Mouse (Mus musculus) E14TG2a.4 (cell line): ENCODE measurements around the gene Gxylt2.

Source experiments
- H3K27me3 ChIP-seq: 2 replicates; pipeline ENCODE4 v1.6.1; 2014; ENCODE audit warnings: low read length, control low read depth; ENCODE audit not compliant: insufficient read depth
- H3K36me3 ChIP-seq: 2 replicates; pipeline ENCODE4 v1.6.1; 2014; ENCODE audit warnings: low read length, control low read depth; ENCODE audit not compliant: insufficient read depth
- H3K4me1 ChIP-seq: replicated peaks from 2 replicates; pipeline ENCODE4 v1.6.1; 2014; ENCODE audit warnings: low read depth, low read length, control low read depth
- H3K4me3 ChIP-seq: replicated peaks from 2 replicates; pipeline ENCODE4 v1.5.1; 2014; ENCODE audit warnings: mild to moderate bottlenecking, low read length
- H3K9me3 ChIP-seq: 2 replicates; pipeline ENCODE4 v1.6.1; 2014; ENCODE audit warnings: low read length, control low read depth
- CTCF ChIP-seq: conservative IDR thresholded peaks from 2 replicates; pipeline ENCODE4 v1.5.1; 2014; ENCODE audit warnings: low read length
- NANOG ChIP-seq: IDR thresholded peaks from 2 replicates; pipeline ENCODE4 v1.6.1; 2014; ENCODE audit warnings: borderline replicate concordance, low read length, mixed read lengths
- POU5F1 ChIP-seq: IDR thresholded peaks from 2 replicates; pipeline ENCODE4 v1.6.1; 2014; ENCODE audit warnings: low read length, borderline replicate concordance

Gxylt2 gene

DNA sequence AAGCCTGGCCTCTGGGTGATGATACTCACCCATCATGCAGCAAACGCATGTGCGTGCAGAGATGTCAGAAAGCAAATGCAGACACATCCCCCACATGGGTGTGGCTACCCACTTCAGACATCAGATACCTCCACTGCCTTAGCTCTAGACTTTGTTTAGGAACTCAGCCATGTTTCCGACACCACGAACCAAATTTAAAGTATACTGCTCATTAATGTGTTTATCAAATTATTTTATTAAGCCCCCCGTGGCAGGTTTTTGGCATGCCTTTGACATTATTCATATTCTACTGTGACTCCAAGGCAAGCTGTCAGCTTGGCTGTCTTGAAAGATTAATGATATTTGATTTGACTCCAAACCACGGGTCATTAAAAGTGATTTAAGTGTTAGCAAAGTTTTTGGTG, 15.6 kb downstream of the Gxylt2 start:
- Histone ChIP-seq H3K4me3 (no peak overlapping the region), H3K9me3 (0 out of 2 replicates have a peak, but pooled peaks cover 3% of the 10 kb centered on the region), H3K36me3 (no peaks in the 10 kb centered on the region), H3K27me3 (no peaks in the 10 kb centered on the region), H3K4me1 (no peaks in the 10 kb centered on the region)
- TF ChIP-seq CTCF: no peak
- no peak for TF ChIP-seq POU5F1
- TF ChIP-seq NANOG: no peak

DNA sequence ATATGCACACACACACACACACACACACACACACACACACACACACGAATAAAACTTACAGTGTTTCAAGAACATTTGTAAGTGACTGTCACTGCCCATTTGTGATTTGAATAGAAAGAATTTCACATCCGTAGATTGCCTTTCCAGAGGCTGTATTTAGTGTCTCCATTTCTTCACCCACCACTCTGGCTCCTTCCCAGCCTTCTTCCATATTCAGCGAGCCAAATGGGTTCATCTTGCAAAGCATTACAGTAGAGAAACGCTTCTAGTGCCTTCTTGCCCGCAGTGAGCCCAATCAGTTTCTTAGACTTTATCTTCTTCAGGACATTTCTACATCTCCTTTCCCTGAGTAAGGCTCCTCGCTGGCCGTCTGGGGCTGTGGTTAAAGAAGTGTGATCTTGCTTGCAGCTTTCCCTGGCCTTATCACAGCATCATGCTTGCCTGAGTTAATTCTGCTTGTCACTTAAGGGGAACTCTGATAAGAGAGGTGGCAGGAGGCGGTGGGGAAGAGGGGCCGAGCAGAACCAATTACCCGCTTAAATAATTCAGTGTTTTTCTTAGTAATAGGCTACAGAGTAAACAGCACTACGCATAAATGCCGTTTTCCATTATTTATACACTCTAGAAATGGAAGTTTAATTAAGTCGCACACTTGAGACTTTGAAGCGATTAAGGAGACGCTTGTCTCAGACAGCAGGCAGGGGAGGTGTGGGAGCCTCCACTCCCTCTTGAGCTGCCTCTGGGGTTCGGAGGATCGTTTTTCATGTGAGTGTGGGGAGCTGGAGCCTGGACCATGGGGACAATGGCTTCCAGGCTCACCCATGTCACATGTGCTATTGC, 16.6 kb downstream of the Gxylt2 start:
- H3K9me3 ChIP-seq: 0 out of 2 replicates have a peak, but pooled peaks cover 3% of the 10 kb centered on the region
- no peaks in the 10 kb centered on the region for H3K36me3 ChIP-seq
- no peaks in the 10 kb centered on the region for H3K4me1 ChIP-seq
- TF ChIP-seq NANOG (no peak), POU5F1 (no peak), CTCF (no peak)
- no peaks in the 10 kb centered on the region for H3K27me3 ChIP-seq
- H3K4me3 ChIP-seq: no peak overlapping the region

DNA sequence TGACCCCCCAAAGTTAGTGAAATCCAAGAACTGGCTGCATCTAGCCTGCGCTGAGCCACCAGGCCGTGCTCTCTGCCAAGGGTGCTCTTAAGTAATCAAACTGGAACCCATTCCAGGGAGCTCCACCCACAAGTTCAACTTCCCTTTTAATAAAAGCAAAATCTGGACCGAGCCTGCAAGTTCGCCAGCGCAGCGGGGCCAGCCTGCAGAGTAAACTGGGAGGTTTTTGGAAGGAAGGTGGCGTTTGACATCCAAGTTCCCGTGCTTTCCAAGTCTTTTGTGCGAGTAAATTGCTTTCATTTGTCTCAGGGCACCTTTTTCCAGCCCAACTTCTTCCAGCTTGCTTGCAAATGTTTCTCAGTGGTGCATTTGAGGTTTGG, 27.5 kb downstream of the Gxylt2 start:
- peaks cover 10% of the 10 kb centered on the region; the same call in 1 of the 2 replicates for H3K9me3 ChIP-seq
- H3K4me1 ChIP-seq: no peaks in the 10 kb centered on the region
- H3K36me3 ChIP-seq: no peaks in the 10 kb centered on the region
- TF ChIP-seq CTCF: no peak
- TF ChIP-seq NANOG: no peak
- no peak for TF ChIP-seq POU5F1
- no peaks in the 10 kb centered on the region for H3K27me3 ChIP-seq
- no peak overlapping the region for H3K4me3 ChIP-seq

DNA sequence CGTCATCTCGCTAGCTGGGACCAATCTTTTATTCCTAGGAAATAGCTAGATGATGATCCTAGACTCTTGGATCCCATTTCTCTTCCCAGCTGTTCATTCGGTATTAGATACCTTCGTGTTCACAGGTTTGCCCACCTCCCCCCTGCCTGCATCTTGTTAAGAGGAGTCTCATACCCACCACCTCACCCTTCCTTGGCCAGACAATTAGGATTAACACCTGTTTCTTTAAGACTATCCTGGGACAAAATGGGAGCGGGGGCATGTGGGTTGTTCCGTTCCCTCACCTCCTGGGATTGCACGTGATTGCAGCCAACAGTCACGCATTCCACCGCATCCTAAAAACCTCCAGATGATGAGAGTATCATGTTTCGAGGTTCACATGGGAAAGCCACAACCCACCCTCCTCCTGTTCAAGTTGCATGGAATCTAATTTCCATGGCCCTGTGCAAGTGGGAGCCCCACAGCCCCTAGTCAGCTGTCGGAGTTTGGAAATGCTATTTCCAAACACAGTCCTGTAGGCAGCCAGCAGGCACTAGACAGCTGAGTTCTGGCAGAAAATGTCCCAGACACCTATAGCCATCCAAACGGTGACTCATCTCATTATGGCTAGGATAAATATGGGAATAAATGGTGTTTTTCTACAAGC, 28.0 kb downstream of the Gxylt2 start:
- TF ChIP-seq NANOG: no peak
- no peak for TF ChIP-seq CTCF
- TF ChIP-seq POU5F1: no peak
- H3K4me1 ChIP-seq: no peaks in the 10 kb centered on the region
- H3K4me3 ChIP-seq: no peak overlapping the region
- peaks cover 10% of the 10 kb centered on the region; the same call in 1 of the 2 replicates for H3K9me3 ChIP-seq
- H3K27me3 ChIP-seq: no peaks in the 10 kb centered on the region
- no peaks in the 10 kb centered on the region for H3K36me3 ChIP-seq

DNA sequence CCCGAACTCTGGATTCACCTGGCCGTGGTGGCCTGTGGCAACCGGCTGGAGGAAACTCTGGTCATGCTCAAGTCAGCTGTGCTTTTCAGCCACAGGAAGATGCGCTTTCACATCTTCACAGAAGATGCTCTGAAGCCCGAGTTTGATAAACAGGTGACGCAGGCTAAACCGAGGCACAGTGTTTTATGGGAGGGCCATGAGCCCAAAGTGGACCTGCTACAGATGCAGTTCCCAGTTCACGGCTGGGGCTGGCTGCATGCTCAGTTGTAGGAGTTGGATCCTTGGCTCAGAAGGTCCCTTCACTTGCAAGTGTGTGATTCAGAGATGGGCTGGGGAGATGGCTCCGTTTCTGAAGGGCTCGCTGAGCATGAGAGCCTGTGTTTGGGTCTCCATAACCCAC, 28.7 kb downstream of the Gxylt2 start:
- no peak for TF ChIP-seq NANOG
- TF ChIP-seq POU5F1: no peak
- TF ChIP-seq CTCF: no peak
- no peaks in the 10 kb centered on the region for H3K4me1 ChIP-seq
- peaks cover 11% of the 10 kb centered on the region; the same call in 1 of the 2 replicates for H3K9me3 ChIP-seq
- H3K4me3 ChIP-seq: no peak overlapping the region
- no peaks in the 10 kb centered on the region for H3K36me3 ChIP-seq
- no peaks in the 10 kb centered on the region for H3K27me3 ChIP-seq

DNA sequence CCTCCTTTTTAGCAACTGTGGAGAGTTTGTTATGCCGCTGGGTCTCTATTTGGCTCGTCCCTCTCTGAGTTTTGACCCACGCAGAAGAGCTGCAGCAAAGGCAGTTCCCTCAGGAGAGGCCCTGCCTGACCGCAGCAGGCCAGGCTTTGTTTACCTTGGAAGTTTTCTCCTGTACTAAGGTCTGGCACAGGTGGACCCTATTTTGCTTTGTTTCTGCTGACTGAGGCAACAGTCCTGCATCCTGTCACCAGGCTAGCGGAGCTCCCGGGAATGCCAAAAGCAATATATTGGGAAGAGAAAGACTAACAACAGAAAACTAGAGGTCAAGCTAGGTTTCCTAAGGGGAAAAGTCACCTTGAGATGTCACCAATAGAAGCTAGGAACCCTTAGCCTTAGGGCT, 29.8 kb downstream of the Gxylt2 start:
- Histone ChIP-seq H3K4me1 (no peaks in the 10 kb centered on the region), H3K4me3 (no peak overlapping the region), H3K9me3 (peaks cover 14% of the 10 kb centered on the region; the same call in 1 of the 2 replicates), H3K36me3 (no peaks in the 10 kb centered on the region), H3K27me3 (no peaks in the 10 kb centered on the region)
- TF ChIP-seq CTCF (no peak), NANOG (no peak)

DNA sequence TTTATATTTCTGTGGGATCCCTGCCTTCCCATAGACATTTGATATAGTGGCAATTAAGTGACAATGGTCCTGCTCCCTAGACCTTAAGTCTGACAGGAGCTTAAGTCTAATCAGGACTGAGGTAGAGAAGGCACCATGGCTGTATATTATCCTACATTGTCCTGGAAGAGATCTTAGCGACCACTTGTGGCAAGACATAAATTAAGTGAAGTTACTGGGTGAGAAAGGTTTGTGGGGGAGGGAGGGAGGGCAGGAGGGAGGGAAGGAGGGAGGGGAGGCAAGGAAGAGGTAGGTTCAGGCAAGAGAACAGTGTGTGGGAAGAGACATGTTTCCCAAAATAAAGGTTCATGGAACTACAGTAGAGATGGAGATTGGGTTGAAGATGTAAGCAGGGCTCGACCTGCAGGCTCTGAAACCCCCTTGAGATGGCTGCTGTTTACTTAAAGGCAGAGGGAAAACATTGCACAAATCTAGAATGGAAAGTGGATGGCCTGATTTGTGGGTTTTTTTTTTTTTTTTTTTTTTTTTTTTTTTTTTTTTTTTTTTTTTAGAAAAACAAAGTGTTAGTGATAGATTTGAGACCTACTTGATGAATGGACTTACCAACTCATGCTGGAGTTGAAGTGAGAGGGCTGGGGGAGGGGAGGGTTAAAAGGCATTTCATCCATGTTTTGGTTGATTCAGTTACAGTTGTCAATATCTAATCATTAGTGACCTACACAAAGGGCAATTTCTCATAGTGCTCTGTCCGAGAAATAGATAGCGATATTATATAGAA, 54.1 kb downstream of the Gxylt2 start:
- no peak for TF ChIP-seq NANOG
- TF ChIP-seq CTCF: no peak
- TF ChIP-seq POU5F1: no peak
- Histone ChIP-seq H3K4me3 (no peak overlapping the region), H3K9me3 (no peaks in the 10 kb centered on the region), H3K36me3 (no peaks in the 10 kb centered on the region), H3K27me3 (no peaks in the 10 kb centered on the region), H3K4me1 (no peaks in the 10 kb centered on the region)

DNA sequence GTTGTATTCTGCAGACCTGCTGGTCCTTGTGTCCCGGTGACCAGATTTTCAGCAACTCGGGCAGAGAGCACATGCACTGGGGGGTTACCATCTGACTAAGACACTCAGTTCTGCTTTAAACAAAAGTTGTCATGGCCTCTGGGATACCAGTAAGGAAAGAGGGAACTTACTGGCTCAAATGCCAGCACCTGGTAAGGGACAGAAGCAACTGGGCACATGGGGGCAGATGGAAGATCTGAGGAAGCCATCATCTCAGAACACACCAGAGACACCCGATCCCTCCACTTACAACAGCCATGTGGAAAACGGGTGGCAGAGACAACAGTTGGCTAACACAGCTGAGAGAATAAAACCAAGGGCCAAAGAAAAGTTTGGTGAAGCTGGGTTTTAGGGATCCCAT, 63.2 kb downstream of the Gxylt2 start:
- Histone ChIP-seq H3K9me3 (no peaks in the 10 kb centered on the region), H3K27me3 (no peaks in the 10 kb centered on the region), H3K4me3 (no peak overlapping the region), H3K36me3 (no peaks in the 10 kb centered on the region), H3K4me1 (no peaks in the 10 kb centered on the region)
- no peak for TF ChIP-seq POU5F1
- no peak for TF ChIP-seq NANOG
- TF ChIP-seq CTCF: no peak
